Comparison of ENCODE assay signal across 28 mouse cellular contexts in the genomic region with DNA sequence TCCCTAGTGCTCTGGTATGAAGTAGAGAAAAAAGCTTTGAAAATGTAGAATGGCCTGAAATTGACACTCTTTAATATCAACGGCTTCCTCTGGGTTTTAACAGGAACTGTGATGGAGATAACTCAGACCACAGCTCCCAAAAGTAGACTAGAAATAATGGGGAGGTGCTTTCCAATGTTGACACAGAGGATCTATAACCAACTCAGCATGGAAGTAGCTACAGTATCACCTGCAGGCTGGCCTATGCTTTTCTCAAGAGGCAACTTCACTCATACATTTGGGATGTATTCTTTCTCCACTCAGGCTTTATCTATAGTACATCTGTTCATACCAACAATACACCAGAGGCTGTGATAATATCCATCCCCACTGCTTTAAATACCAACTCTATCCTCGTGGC.
"Had no signal": no experiment of that assay in that cellular context is flagged by ENCODE, and none has a peak within 500 bp of the region (broad histone marks: within the 10 kb centered on the region; RNA-seq: fewer than 3 reads in every experiment).

No protein-coding gene starts in this region.

- H3K4me2 ChIP-seq: embryonic facial prominence, embryonic 12.5 days; embryonic facial prominence, embryonic 13.5 days; embryonic facial prominence, embryonic 15.5 days; forebrain, embryonic 12.5 days; forebrain, embryonic 13.5 days; forebrain, embryonic 15.5 days had no signal

- H3K4me3 ChIP-seq: embryonic facial prominence, embryonic 12.5 days; embryonic facial prominence, embryonic 13.5 days; embryonic facial prominence, embryonic 15.5 days; erythroblast, embryonic 14.5 days; forebrain, embryonic 10.5 days; forebrain, embryonic 12.5 days; forebrain, embryonic 13.5 days; forebrain, embryonic 15.5 days; gastrocnemius, adult 2 months; heart, adult 2 months had no signal

- DNase-seq: cerebellum, adult 2 months; cerebellum, adult 8-10 months; cerebellum, adult 9-10 months; cerebellum, adult 9-11 months; cerebellum, postnatal 10 days; cerebellum, postnatal 14 days; cerebellum, postnatal 25 days; cerebellum, postnatal 36 days; embryo, embryonic 11 days; forebrain, postnatal 0 days; gastrocnemius, adult 2 months; gastrocnemius, postnatal 10 days; gastrocnemius, postnatal 14 days; gastrocnemius, postnatal 25 days; gastrocnemius, postnatal 36 days; heart, adult 11 months; heart, adult 18-20 months; heart, adult 2 months had no signal

- H3K4me1 ChIP-seq: embryonic facial prominence, embryonic 12.5 days; embryonic facial prominence, embryonic 13.5 days; embryonic facial prominence, embryonic 15.5 days; forebrain, embryonic 10.5 days; forebrain, embryonic 12.5 days; forebrain, embryonic 13.5 days; forebrain, embryonic 15.5 days had no signal

- H3K27ac ChIP-seq: embryonic facial prominence, embryonic 12.5 days; embryonic facial prominence, embryonic 13.5 days; embryonic facial prominence, embryonic 15.5 days; forebrain, embryonic 10.5 days; forebrain, embryonic 12.5 days; forebrain, embryonic 13.5 days; forebrain, embryonic 15.5 days; gastrocnemius, adult 2 months; heart, adult 2 months had no signal

- H3K36me3 ChIP-seq: embryonic facial prominence, embryonic 12.5 days; embryonic facial prominence, embryonic 13.5 days; embryonic facial prominence, embryonic 15.5 days; forebrain, embryonic 10.5 days; forebrain, embryonic 12.5 days; forebrain, embryonic 15.5 days had no signal

- ATAC-seq: forebrain, embryonic 13.5 days; forebrain, embryonic 14.5 days; forebrain, embryonic 15.5 days; forebrain, embryonic 16.5 days; forebrain, postnatal 0 days had no signal

- H3K9me3 ChIP-seq: embryonic facial prominence, embryonic 12.5 days; embryonic facial prominence, embryonic 13.5 days; embryonic facial prominence, embryonic 15.5 days; forebrain, embryonic 10.5 days; forebrain, embryonic 12.5 days; forebrain, embryonic 13.5 days; forebrain, embryonic 15.5 days had no signal

- H3K9ac ChIP-seq: embryonic facial prominence, embryonic 12.5 days; embryonic facial prominence, embryonic 13.5 days; embryonic facial prominence, embryonic 15.5 days; forebrain, embryonic 12.5 days; forebrain, embryonic 13.5 days; forebrain, embryonic 15.5 days; forebrain, postnatal 0 days had no signal

- H3K27me3 ChIP-seq: embryonic facial prominence, embryonic 12.5 days; embryonic facial prominence, embryonic 13.5 days; embryonic facial prominence, embryonic 15.5 days; forebrain, embryonic 12.5 days; forebrain, embryonic 13.5 days; forebrain, embryonic 15.5 days had no signal
